In genomic region chr8:19705216-19705600, GRCm38 (mm10) we compare ENCODE assay signal across 23 mouse cellular contexts. TPM values are rescaled to one million over a fixed set of nuclear protein-coding genes. Genes with fewer than 3 reads are reported as not detected.
A peak's percentile ranks its signal among the peaks of the same experiment; 100 is the strongest.
DNase-seq lines count a peak whose midpoint lies in the region; ATAC-seq and TF ChIP-seq lines count a peak whose summit lies in the region.
"Not testable (repeated sequence)": the region's sequence is repeated elsewhere in the genome, so short reads cannot be mapped to it uniquely, and the experiment has no call there.
"Had no signal": no experiment of that assay in that cellular context is flagged by ENCODE, and none has a peak within 500 bp of the region (broad histone marks: within the 10 kb centered on the region; RNA-seq: fewer than 3 reads in every experiment).

No protein-coding gene starts in this region.

- not testable (repeated sequence) for H3K4me2 ChIP-seq in heart, embryonic 11.5 days; lung, embryonic 14.5 days

- H3K27me3 ChIP-seq in MEL (ENCODE audit: control insufficient read depth in 1 of 2, insufficient read depth in 2 of 2, low read length in 2 of 2); heart, embryonic 11.5 days (ENCODE audit: control insufficient read depth, insufficient read depth, low read length); lung, embryonic 14.5 days (ENCODE audit: insufficient read depth, low read length): not testable (repeated sequence)

- ATAC-seq in heart, embryonic 11.5 days (replicated peaks; ENCODE audit: insufficient number of reproducible peaks, low FRiP score, low TSS enrichment): 0 out of 2 replicates have a peak, but pooled peaks have one; percentile 10
- not testable (repeated sequence) for ATAC-seq in lung, embryonic 14.5 days (ENCODE audit: insufficient read depth)

- not testable (repeated sequence) for H3K4me3 ChIP-seq in MEL (ENCODE audit: control insufficient read depth in 1 of 2, insufficient read depth in 1 of 2, low read depth in 2 of 2, low read length in 2 of 2); heart, embryonic 11.5 days (ENCODE audit: low read depth, low read length); lung, embryonic 14.5 days (ENCODE audit: low read depth, low read length)

- not testable (repeated sequence) for H3K9ac ChIP-seq in MEL (ENCODE audit: control insufficient read depth, low read depth, low read length, poor library complexity, severe bottlenecking); heart, embryonic 11.5 days (ENCODE audit: low read depth, low read length); lung, embryonic 14.5 days

- H3K27ac ChIP-seq in MEL (ENCODE audit: control insufficient read depth, low read depth, low read length); heart, embryonic 11.5 days (ENCODE audit: low read depth, low read length); lung, embryonic 14.5 days (ENCODE audit: low read depth): not testable (repeated sequence)

- not testable (repeated sequence) for H3K79me2 ChIP-seq in MEL (ENCODE audit: control insufficient read depth, insufficient read depth, low read length, poor library complexity)

- not testable (repeated sequence) for TF ChIP-seq RAD21 in MEL (IDR thresholded peaks at IDR 0.05; ENCODE audit: low read depth, low read length)

- WGBS in heart, embryonic 11.5 days (ENCODE audit: insufficient replicate concordance): 72% methylated on average over 9 of the region's 9 CpGs
- 76% methylated on average over 9 of the region's 9 CpGs for WGBS in lung, embryonic 14.5 days

- TF ChIP-seq CTCF in MEL (IDR thresholded peaks at IDR 0.05 in 2 of 3, conservative IDR thresholded peaks at IDR 0.05 in 1 of 3; ENCODE audit: control insufficient read depth in 1 of 3, insufficient read depth in 1 of 3, low read depth in 2 of 3, low read length in 3 of 3, poor library complexity in 1 of 3, severe bottlenecking in 1 of 3); lung, embryonic 14.5 days (IDR thresholded peaks at IDR 0.05; ENCODE audit: low read depth): not testable (repeated sequence)

- H3K36me3 ChIP-seq in MEL (ENCODE audit: control insufficient read depth in 1 of 2, insufficient read depth in 2 of 2, low read length in 2 of 2); heart, embryonic 11.5 days (ENCODE audit: control insufficient read depth, insufficient read depth, low read length); lung, embryonic 14.5 days (ENCODE audit: insufficient read depth): not testable (repeated sequence)

- H3K4me1 ChIP-seq in MEL (ENCODE audit: control insufficient read depth in 1 of 2, insufficient read depth in 2 of 2, low read length in 2 of 2); heart, embryonic 11.5 days (ENCODE audit: control insufficient read depth, insufficient read depth, low read length); lung, embryonic 14.5 days (ENCODE audit: insufficient read depth): not testable (repeated sequence)

- DNase-seq in 3134 (ENCODE audit: extremely low read depth, insufficient read length, low spot score): peak; percentile 40
- peak; percentile 16 for DNase-seq in MEL (ENCODE audit: low read depth, low spot score)
- peak; percentile 83 for DNase-seq in R1 (ENCODE audit: low read depth, low spot score)
- DNase-seq in heart, adult 11 months: peak; percentile 94
- DNase-seq in lung, embryonic 14.5 days: peak; percentile 3
- DNase-seq in urinary bladder, adult 2 months (ENCODE audit: low spot score): peak; percentile 26

- H3K9me3 ChIP-seq in MEL (replicated peaks; ENCODE audit: insufficient read depth, low read length); heart, embryonic 11.5 days (replicated peaks; ENCODE audit: control insufficient read depth, low read length); lung, embryonic 14.5 days (ENCODE audit: low read depth, low read length): not testable (repeated sequence)

- not testable (repeated sequence) for TF ChIP-seq EP300 in MEL (IDR thresholded peaks at IDR 0.05; ENCODE audit: low read depth in 1 of 2, low read length in 2 of 2)

- TF ChIP-seq POLR2A in MEL (IDR thresholded peaks at IDR 0.05; ENCODE audit: control insufficient read depth in 1 of 2, insufficient read depth in 1 of 2, low read depth in 1 of 2, low read length in 2 of 2, poor library complexity in 1 of 2): not testable (repeated sequence)

RNA-seq across cellular contexts. Expression of gene 4930467E23Rik, which starts 24.2 kb away (rescaled TPM):
- total RNA-seq in MEL (2012; rRNA removed): not detected in 2 replicates
- not detected for polyA plus RNA-seq in MEL (2012; ENCODE audit: insufficient read depth in 1 of 2, insufficient read length in 2 of 2, low read depth in 1 of 2, low replicate concordance in 2 of 2, missing spikeins in 1 of 2)
- polyA plus RNA-seq in heart, embryonic 11.5 days (2014; fragmentation: Nextera tagmentation; extraction: Ambion mirVana): not detected in 2 replicates
- polyA plus RNA-seq in lung, embryonic 14.5 days (2014; fragmentation: Nextera tagmentation; extraction: Ambion mirVana): 0.14 TPM in 1 of 2 replicates, not detected in the other
- polyA plus RNA-seq in urinary bladder, adult 2 months (2012; rRNA removed): 0.04 TPM in 1 of 2 replicates, not detected in the other
- total RNA-seq: common myeloid progenitor, adult 5-6 weeks; ES-E14; forebrain, postnatal 0 days; gastrocnemius, postnatal 25 days; heart, postnatal 4 days had no signal
- polyA plus RNA-seq: C2C12; embryonic facial prominence, embryonic 12.5 days; forebrain, embryonic 11.5 days; forebrain, embryonic 14.5 days; forebrain, postnatal 0 days; gonadal fat pad, adult 2 months; heart, embryonic 13.5 days; heart, embryonic 16.5 days; hindbrain, embryonic 11.5 days; hindbrain, embryonic 14.5 days; intestine, postnatal 0 days; kidney, adult 2 months had no signal

Comparison
In these comparisons a context has a peak if more than half of its experiments do, and no peak if none do; other contexts are left out.
1. DNase-seq: peak in every context shown above with its lines; median percentile 94 in heart, adult 11 months; 83 in R1; 40 in 3134; 26 in urinary bladder, adult 2 months; 16 in MEL; 3 in lung, embryonic 14.5 days.